Mouse (Mus musculus): ENCODE results near the gene Foxp1.

GRCm38 (mm10) chr6:99302662-99303435 is 219.7 kb downstream of the Foxp1 start:
- TF ChIP-seq CTCF (IDR thresholded peaks at IDR 0.05; ENCODE audit: low read depth): no peak
- TF ChIP-seq EP300 (IDR thresholded peaks at IDR 0.05; ENCODE audit: low read depth): no peak
